ENCODE assay signal across 9 mouse cellular contexts in genomic region chr1:106602941-106603340, GRCm38 (mm10).
DNase-seq lines count a peak whose midpoint lies in the region; ATAC-seq lines count a peak whose summit lies in the region.
"Had no signal": no experiment of that assay in that cellular context is flagged by ENCODE, and none has a peak within 500 bp of the region (broad histone marks: within the 10 kb centered on the region; RNA-seq: fewer than 3 reads in every experiment).

No protein-coding gene starts in this region.

- H3K4me1 ChIP-seq in heart, embryonic 11.5 days (ENCODE audit: control insufficient read depth, insufficient read depth, low read length), result peaks cover 17% of the 10 kb centered on the region
- H3K4me1 ChIP-seq in forebrain, embryonic 16.5 days (replicated peaks; ENCODE audit: control insufficient read depth, insufficient read depth, low read length), result peaks cover 19% of the 10 kb centered on the region
- peaks cover 12% of the 10 kb centered on the region for H3K4me1 ChIP-seq in midbrain, embryonic 14.5 days (ENCODE audit: control insufficient read depth, insufficient read depth, low read length)

- peak overlapping the region; percentile 52 for H3K4me2 ChIP-seq in heart, embryonic 11.5 days
- peak overlapping the region; percentile 24; the same call in 1 of the 2 replicates for H3K4me2 ChIP-seq in forebrain, embryonic 16.5 days (ENCODE audit: low read length)
- H3K4me2 ChIP-seq in midbrain, embryonic 14.5 days (ENCODE audit: low read length), result no peak overlapping the region

- DNase-seq in heart, adult 8-10 months (ENCODE audit: low spot score), result no peak
- peak; percentile 37 for DNase-seq in retina, postnatal 1 day
- DNase-seq in retina, embryonic 14.5 days (ENCODE audit: low spot score), result no peak
- DNase-seq in midbrain, embryonic 14.5 days, result peak; percentile 64
- DNase-seq in thymus, postnatal 25 days, result no peak
- no peak for DNase-seq in gastrocnemius, postnatal 4 days (ENCODE audit: low spot score in 2 of 2)

- no peak for ATAC-seq in heart, embryonic 11.5 days (replicated peaks; ENCODE audit: insufficient number of reproducible peaks, low FRiP score, low TSS enrichment)
- peak; percentile 95 for ATAC-seq in forebrain, embryonic 16.5 days
- ATAC-seq in midbrain, embryonic 14.5 days (ENCODE audit: low FRiP score, low TSS enrichment), result 0 out of 2 replicates have a peak, but pooled peaks have one; percentile 26

- H3K4me3 ChIP-seq in heart, embryonic 11.5 days (ENCODE audit: low read depth, low read length), result peak overlapping the region; percentile 8; the same call in 1 of the 2 replicates
- H3K4me3 ChIP-seq in forebrain, embryonic 16.5 days (replicated peaks; ENCODE audit: low read length), result no peak overlapping the region
- H3K4me3 ChIP-seq in midbrain, embryonic 14.5 days (replicated peaks; ENCODE audit: low read depth, low read length), result no peak overlapping the region

- H3K36me3 ChIP-seq in heart, embryonic 11.5 days (ENCODE audit: control insufficient read depth, insufficient read depth, low read length), result no peaks in the 10 kb centered on the region
- H3K36me3 ChIP-seq in forebrain, embryonic 16.5 days (ENCODE audit: control insufficient read depth, insufficient read depth), result no peaks in the 10 kb centered on the region
- H3K36me3 ChIP-seq in midbrain, embryonic 14.5 days (ENCODE audit: control insufficient read depth, insufficient read depth, low read length), result no peaks in the 10 kb centered on the region

- H3K27ac ChIP-seq in heart, embryonic 11.5 days (ENCODE audit: low read depth, low read length), result peak overlapping the region; percentile 65
- no peak overlapping the region for H3K27ac ChIP-seq in forebrain, embryonic 16.5 days (ENCODE audit: low read length)
- H3K27ac ChIP-seq in midbrain, embryonic 14.5 days (replicated peaks; ENCODE audit: low read depth, low read length), result peak overlapping the region; percentile 64
- H3K27ac ChIP-seq: liver, embryonic 14.5 days had no signal

- peak overlapping the region; percentile 6; the same call in 1 of the 2 replicates for H3K9ac ChIP-seq in heart, embryonic 11.5 days (ENCODE audit: low read depth, low read length)
- no peak overlapping the region for H3K9ac ChIP-seq in forebrain, embryonic 16.5 days (replicated peaks; ENCODE audit: low read depth, low read length)
- no peak overlapping the region for H3K9ac ChIP-seq in midbrain, embryonic 14.5 days (replicated peaks; ENCODE audit: low read length)
- H3K9ac ChIP-seq: liver, embryonic 14.5 days had no signal

- 8% methylated on average over 6 of the region's 6 CpGs for WGBS in heart, embryonic 11.5 days (ENCODE audit: insufficient replicate concordance)
- 10% methylated on average over 6 of the region's 6 CpGs for WGBS in forebrain, embryonic 16.5 days
- WGBS in midbrain, embryonic 14.5 days, result 27% methylated on average over 6 of the region's 6 CpGs

- no peaks in the 10 kb centered on the region for H3K9me3 ChIP-seq in heart, embryonic 11.5 days (replicated peaks; ENCODE audit: control insufficient read depth, low read length)
- H3K9me3 ChIP-seq in forebrain, embryonic 16.5 days (ENCODE audit: control insufficient read depth, low read length), result no peaks in the 10 kb centered on the region
- no peaks in the 10 kb centered on the region for H3K9me3 ChIP-seq in midbrain, embryonic 14.5 days (ENCODE audit: control insufficient read depth, low read length)

- no peaks in the 10 kb centered on the region for H3K27me3 ChIP-seq in heart, embryonic 11.5 days (ENCODE audit: control insufficient read depth, insufficient read depth, low read length)
- H3K27me3 ChIP-seq in forebrain, embryonic 16.5 days (replicated peaks; ENCODE audit: control insufficient read depth, insufficient read depth, low read length), result no peaks in the 10 kb centered on the region
- H3K27me3 ChIP-seq in midbrain, embryonic 14.5 days (ENCODE audit: control insufficient read depth, insufficient read depth, low read length), result no peaks in the 10 kb centered on the region

Comparison
In these comparisons a context has a peak if more than half of its experiments do, and no peak if none do; other contexts are left out.
1. DNase-seq: peak in retina, postnatal 1 day (single experiment) and midbrain, embryonic 14.5 days (single experiment); none in heart, adult 8-10 months (single experiment), retina, embryonic 14.5 days (single experiment), thymus, postnatal 25 days (single experiment) and gastrocnemius, postnatal 4 days (0 of 2).